Mouse (Mus musculus) urinary bladder, adult 2 months (tissue): Measurements from ENCODE around the gene Pdcl. TPM values are rescaled to one million over a fixed set of nuclear protein-coding genes. Genes with fewer than 3 reads are reported as not detected.

Experiments
- DNase-seq: peaks from one replicate; pipeline ENCODE4 v3.0.0; 2022; ENCODE audit warnings: low spot score
- polyA plus RNA-seq: library from polyadenylated mRNA; depleted of rRNA; stranded (reverse); fragments of >200 nt; gene quantifications from 2 replicates; pipeline ENCODE4 v1.2.3, GENCODE M21; 2012; rRNA removed

Pdcl gene
- polyA plus RNA-seq: 21.0 and 22.8 TPM in 2 replicates

DNA sequence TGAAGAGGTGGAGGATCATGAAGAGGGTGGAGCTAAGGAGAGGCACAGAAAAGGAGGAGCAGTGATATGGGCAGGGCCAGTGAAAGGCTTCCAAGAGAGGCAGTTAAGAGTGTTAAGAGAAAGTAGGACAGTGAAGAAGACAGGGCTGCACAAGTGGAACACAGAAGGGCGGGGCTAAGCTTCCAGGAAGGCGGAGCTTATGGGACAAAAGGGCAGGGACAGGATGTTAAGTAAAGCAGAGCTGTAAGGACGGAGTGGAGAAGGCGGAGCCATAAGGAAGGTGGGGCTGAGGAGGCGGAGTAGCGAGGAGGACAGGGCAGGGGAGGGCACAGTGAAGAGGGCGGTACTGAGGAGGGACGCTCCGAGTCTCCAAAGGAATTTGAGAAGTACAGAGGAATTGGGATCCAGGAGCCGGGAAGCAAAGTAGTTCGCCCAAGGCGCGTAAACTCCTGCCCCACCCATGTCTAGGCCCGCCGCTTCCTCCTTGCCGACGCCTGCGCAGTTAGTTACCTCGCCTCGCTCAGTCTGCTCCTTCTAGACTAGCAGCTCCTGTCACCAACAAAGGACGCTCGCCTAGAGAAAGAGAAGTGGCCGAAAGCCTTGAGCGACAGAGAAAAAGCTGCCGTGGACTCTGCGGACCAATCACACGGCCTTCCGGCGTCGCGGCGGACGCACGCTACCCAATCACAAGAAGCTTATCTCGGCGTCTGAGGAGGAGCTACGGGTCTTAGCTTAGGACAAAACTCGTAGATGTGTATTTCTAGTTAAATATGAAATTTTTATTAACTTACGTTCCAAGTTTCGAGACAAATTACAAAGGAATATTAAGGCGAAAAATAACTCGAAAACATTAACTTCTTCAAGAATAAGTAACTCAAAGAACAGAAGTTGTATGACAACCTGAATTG, at the start of gene Pdcl:
Gene Pdcl (minus strand): TSS at position 700 of the 908 bp plus-strand sequence.
- DNase-seq: peak; percentile 75

DNA sequence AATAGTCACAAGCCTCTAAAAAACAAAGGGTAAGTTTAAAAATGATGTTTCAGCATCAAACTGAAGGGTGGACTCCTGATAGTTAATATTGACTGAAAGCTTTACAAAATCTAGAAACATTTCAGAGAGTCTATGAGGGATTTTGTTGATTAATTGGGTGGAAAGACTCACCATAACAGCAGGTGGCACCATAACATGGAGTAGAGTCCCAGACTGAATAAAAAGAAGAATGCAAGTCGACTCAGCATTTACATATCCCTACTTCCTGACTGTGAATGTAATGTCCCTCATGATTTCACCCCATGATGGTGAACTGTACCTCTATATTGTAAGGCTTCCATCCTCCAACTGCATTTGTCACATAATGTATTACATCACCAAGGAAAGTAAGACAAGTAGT, 36.4 kb upstream of the Pdcl start:
- no peak for DNase-seq

DNA sequence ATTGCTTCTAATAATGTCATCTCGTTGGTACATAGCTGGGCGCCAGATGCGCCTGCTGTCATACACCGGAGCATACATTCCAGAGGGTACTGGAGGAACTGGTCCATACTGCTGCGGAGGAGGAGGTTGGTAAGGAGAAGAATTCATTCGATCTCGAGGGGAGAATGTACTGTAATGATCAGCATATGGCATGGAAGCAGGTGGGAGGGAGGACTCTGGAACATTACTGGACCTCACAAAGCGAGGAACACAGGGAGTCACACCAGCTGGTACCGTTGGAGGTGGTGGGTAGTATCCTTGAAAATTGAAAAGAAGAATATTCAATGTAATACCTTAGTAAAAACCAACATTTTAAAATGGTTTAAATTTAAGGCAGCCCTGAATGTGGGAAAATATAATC, 23.8 kb upstream of the Pdcl start:
- no peak for DNase-seq

DNA sequence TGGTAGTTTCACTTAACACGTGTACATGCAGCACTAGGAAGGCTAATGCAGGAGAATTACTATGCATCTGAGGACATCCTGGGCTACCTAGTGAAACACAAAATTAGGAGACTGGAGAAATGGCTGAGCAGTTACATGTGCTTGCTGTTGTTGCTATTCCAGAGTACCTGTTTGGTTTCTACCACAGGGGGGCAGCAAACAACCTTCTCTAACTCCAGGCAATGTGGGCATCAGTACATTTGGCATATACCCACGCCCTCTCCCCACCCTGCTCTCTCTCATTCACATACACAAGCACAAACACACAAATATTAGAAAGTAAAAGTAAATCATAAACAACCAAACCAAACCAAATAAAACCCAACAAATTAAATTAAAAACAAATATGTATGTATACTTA, 21.1 kb upstream of the Pdcl start:
- no peak for DNase-seq

DNA sequence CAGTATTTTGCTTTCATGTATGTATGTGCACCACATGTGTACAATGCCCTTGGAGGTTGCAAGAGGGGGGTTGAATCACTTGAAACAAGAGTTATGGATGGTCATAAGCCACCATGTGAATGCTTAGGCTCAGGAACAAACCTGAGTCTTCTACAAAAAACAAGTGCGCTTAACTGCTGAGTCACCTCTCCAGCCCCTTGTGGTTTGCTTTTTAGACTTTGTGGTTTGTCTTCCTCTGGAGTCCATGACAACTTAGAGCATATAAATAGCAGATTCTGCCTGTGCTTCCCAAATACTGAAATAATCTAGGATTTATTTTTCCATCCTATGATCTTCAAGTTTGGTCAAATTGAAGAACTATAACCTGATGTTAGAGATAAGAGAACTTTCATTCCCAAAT, 16.9 kb upstream of the Pdcl start:
- DNase-seq: no peak

DNA sequence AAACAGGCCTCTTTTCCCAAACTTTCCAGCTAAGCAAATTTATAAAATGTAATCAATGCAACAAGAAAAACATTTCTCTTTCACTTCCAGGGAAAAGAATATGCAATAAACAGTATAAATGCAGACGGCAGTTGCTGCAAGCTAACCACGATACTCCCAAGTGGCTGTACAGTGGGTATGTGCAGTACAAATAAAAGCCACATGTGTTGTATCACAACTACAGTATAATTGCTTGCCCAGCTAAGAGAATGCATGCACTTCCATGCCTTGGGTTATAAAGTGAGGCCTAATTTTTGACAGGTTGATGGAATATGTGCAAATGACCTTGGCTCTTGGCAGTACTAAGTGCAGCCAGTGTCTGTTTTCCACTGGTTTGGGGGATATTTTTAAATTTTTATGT, 11.5 kb upstream of the Pdcl start:
- DNase-seq: no peak

DNA sequence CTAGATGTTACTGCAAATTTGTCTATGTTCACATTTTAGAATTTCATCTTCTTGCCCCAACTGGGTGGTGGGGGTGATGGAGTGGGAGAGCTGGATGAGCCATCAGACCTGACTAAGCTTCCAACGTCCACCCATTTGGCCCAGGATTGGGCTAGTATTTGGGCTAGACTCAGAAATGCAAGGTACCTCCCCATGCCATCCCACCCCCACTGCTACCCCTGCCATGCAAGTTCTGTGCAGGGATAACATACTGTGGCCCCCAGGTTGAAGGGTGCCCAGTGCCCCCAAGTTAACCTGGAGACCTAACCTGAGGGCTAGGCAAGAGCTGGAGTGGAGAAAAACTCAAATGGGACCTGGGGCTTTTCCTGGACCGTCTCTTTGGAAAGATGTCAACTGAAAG, 776 bp upstream of the Pdcl start:
- no peak for DNase-seq

DNA sequence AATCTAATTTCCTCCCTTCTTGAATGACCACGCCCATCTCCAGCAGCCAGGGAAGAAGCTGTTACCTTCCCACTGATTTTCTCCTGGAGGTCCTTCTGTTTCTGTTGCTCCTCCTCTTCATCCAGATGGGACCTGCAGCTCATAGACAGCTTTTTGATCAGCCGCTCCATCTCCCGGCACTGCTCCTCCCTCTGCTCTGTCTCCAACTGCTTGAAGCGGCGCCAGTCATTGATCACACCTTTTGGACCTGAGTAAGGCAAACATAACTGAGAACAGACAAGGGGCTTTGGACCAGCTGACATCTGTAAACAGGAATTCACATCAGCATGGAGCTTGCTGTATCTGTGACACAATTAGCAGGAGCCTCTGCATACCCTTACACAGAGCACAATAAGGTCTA, 3.6 kb downstream of the Pdcl start:
- DNase-seq: no peak

DNA sequence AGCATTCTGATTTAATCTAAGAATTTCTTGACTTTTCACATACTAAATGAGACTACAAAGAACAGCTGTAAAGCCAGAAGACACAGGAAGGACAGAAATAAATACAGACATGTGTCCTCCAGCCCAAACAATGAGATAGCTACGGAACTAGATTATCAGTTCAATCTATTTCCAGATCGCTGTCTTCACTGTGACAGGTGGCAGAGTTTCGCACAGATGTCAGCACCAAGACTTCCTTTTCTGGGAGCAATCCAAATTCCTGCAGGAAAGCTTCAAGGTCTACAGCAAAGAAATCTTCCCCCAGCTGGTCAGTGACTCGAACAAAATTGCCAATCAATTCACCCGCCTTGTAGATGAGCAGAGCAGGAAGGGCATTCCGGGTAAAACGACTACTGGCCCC, 7.5 kb downstream of the Pdcl start:
- DNase-seq: no peak

DNA sequence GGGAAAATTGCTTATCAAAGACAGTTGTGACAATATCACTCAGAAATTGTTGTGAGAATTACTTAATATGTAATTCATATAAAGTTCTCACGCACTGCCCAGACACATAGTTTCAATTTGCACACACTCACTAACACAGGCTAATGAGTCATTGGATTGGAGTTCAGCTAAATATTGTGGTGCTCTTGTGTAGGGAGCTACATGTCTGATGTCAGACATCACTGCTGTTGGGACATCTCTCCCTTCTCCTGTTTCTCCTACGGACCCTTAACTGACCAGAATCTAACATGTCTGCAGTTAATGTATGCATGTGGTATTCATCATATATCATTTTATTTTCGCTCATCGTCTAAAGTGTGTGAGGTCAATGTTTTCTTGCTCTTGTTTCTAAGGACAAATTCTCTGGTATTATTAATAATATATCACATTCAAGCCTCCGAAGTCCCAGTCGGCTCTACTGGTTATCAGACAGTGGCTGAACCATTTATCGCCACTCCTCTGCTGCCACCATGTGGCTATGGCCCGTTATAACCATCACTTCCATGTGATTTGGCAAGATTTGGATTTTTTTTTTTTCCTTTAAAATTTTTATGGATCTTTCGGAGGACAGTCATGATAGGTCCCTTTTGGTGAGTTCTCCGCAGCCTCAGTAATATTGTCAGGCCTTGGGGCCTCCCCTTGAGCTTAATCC, 20.5 kb downstream of the Pdcl start:
- no peak for DNase-seq

DNA sequence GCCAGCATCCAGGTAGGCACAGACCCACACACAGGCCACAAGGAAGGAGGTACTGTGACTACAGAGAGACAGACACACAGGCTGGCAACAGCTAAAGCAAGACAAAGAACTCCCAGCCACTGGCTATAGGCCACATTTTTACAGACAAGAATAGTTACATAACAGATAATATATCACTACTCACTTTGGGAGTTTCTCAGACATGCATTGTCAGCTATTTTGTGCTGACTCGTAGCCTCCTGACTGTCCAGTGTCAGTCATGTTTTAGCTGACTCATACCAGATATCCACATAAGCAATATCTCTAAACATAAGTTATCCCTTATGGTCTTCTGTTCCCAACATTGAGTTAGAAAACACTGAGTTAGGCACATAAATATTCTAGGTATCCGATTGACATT, 25.8 kb downstream of the Pdcl start:
- DNase-seq: no peak

DNA sequence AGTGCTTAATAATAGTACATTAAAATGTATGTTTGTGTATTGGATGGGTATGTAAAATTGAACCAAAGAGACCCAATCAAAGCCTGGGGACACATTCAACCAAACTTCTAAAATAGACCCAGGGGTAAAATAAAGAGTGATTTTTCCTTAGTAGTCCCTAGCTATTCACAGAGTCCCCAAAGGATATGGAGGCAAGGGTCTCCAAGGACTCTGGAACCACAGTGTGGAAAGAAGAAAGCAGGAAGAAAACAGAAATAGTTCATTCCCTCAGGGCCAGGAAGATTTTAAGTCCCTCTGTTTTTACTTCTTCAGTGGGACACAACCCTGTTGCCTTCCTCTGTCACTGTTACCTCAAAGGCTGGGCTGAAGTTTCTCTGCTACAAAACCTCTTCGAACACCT, 32.9 kb downstream of the Pdcl start, which contains the start of gene Olfr368:
Gene Olfr368 (plus strand): TSS at position 301 of the 400 bp plus-strand sequence.
- DNase-seq: no peak

Other genes with a start within 250 kb of the Pdcl start
- gene Olfr362, start 241.4 kb downstream of the Pdcl start, polyA plus RNA-seq: not detected in 2 replicates
- gene Olfr364-ps1, start 220.0 kb downstream of the Pdcl start, polyA plus RNA-seq: not detected in 2 replicates
- gene Olfr365, start 171.1 kb downstream of the Pdcl start, polyA plus RNA-seq: not detected in 2 replicates
- not detected in 2 replicates for gene Olfr366, start 147.8 kb downstream of the Pdcl start, polyA plus RNA-seq
- gene Olfr368, start 32.8 kb downstream of the Pdcl start, polyA plus RNA-seq: not detected in 2 replicates
- 13.1 and 15.9 TPM in 2 replicates for gene Rc3h2, start 63.6 kb upstream of the Pdcl start, polyA plus RNA-seq
- 4.9 and 5.2 TPM in 2 replicates for gene Zbtb26, start 83.8 kb upstream of the Pdcl start, polyA plus RNA-seq
- gene Zbtb6, start 83.8 kb upstream of the Pdcl start, polyA plus RNA-seq: 8.7 and 9.6 TPM in 2 replicates
- 30.5 and 34.1 TPM in 2 replicates for gene Rabgap1, start 83.9 kb upstream of the Pdcl start, polyA plus RNA-seq
- 0.17 and 0.62 TPM in 2 replicates for gene Gpr21, start 157.0 kb upstream of the Pdcl start, polyA plus RNA-seq